Mouse (Mus musculus) forebrain, embryonic 16.5 days (tissue): ENCODE results near the gene Mesd. TPM values are rescaled to one million over a fixed set of nuclear protein-coding genes. Genes with fewer than 3 reads are reported as not detected.

Source experiments
- ATAC-seq: fragments of 200-750 bp; cut with Nextera tagmentation; 2 replicates; pipeline ENCODE4 v1.8.0; 2017; ENCODE audit warnings: mild to moderate bottlenecking, moderate library complexity
- H3K27ac ChIP-seq: fragments of 300-500 bp; sonication (generic); 2 replicates; pipeline ENCODE4 v1.5.1; 2014; ENCODE audit warnings: low read length, control low read depth
- H3K27me3 ChIP-seq: fragments of 300-500 bp; sonication (generic); replicated peaks from 2 replicates; pipeline ENCODE4 v1.6.1; 2014; ENCODE audit warnings: low read length; ENCODE audit not compliant: control insufficient read depth, insufficient read depth
- H3K36me3 ChIP-seq: fragments of 300-500 bp; sonication (generic); 2 replicates; pipeline ENCODE4 v1.6.1; 2014; ENCODE audit not compliant: control insufficient read depth, insufficient read depth
- H3K4me1 ChIP-seq: fragments of 300-500 bp; sonication (generic); replicated peaks from 2 replicates; pipeline ENCODE4 v1.6.1; 2014; ENCODE audit warnings: low read length; ENCODE audit not compliant: control insufficient read depth, insufficient read depth
- H3K4me2 ChIP-seq: fragments of 300-500 bp; sonication (generic); 2 replicates; pipeline ENCODE4 v1.6.1; 2014; ENCODE audit warnings: mild to moderate bottlenecking, low read length, control low read depth
- H3K4me3 ChIP-seq: fragments of 300-500 bp; sonication (generic); replicated peaks from 2 replicates; pipeline ENCODE4 v1.5.1; 2014; ENCODE audit warnings: mild to moderate bottlenecking, low read length, control low read depth
- H3K9ac ChIP-seq: fragments of 300-500 bp; sonication (generic); replicated peaks from 2 replicates; pipeline ENCODE4 v1.6.1; 2014; ENCODE audit warnings: low read depth, low read length, control low read depth
- H3K9me3 ChIP-seq: fragments of 300-500 bp; sonication (generic); 2 replicates; pipeline ENCODE4 v1.6.1; 2016; ENCODE audit warnings: low read length; ENCODE audit not compliant: control insufficient read depth
- WGBS: fragments of 180-500 bp; shearing (Covaris S2); extraction: QIAGEN DNeasy Blood & Tissue Kit; methylation state at CpG from one replicate; pipeline ENCODE4 v1.1.7; 2014; 5-methylcytosine and 5-hydroxymethylcytosine counted together
- polyA plus RNA-seq: library from polyadenylated mRNA; unstranded; fragments of >200 nt; fragmentation: Nextera tagmentation; extraction: Ambion mirVana; gene quantifications from 2 replicates; pipeline ENCODE4 v1.2.1, GENCODE M21; 2015

Gene Mesd
- 64.4 and 72.8 TPM in 2 replicates for polyA plus RNA-seq

- Histone ChIP-seq H3K4me2 (peak within 1 kb of the TSS; percentile 81), H3K27me3 (no peaks in the 10 kb centered on the region), H3K4me1 (peaks cover 39% of the 10 kb centered on the region), H3K36me3 (no peaks in the 10 kb centered on the region; the same call in 1 of the 2 replicates), H3K4me3 (peak within 1 kb of the TSS; percentile 58), H3K9ac (peak within 1 kb of the TSS; percentile 86), H3K27ac (peak within 1 kb of the TSS; percentile 92), H3K9me3 (0 out of 2 replicates have a peak, but pooled peaks cover 2% of the 10 kb centered on the region)
- ATAC-seq: peak; percentile 85
- under 1% methylated on average over 67 of the region's 69 CpGs for WGBS
Observed at GRCm38 (mm10) chr7:83884021-83884658, at the start of gene Mesd, which contains the start of gene Tlnrd1. Mesd (plus strand) TSS chr7:83884466. Tlnrd1 (minus strand) TSS chr7:83884305.

GRCm38 (mm10) chr7:83838525-83839224 lies 45.6 kb upstream of the Mesd start:
- 69% methylated on average over 5 of the region's 5 CpGs for WGBS
- no peaks in the 10 kb centered on the region for H3K27me3 ChIP-seq
- no peaks in the 10 kb centered on the region for H3K4me1 ChIP-seq
- ATAC-seq: no peak
- no peak overlapping the region for H3K4me2 ChIP-seq
- H3K4me3 ChIP-seq: no peak overlapping the region
- no peak overlapping the region for H3K27ac ChIP-seq
- no peak overlapping the region for H3K9ac ChIP-seq
- no peaks in the 10 kb centered on the region for H3K36me3 ChIP-seq
- H3K9me3 ChIP-seq: no peaks in the 10 kb centered on the region

- Histone ChIP-seq H3K36me3 (no peaks in the 10 kb centered on the region), H3K9ac (no peak overlapping the region), H3K4me3 (no peak overlapping the region), H3K27ac (no peak overlapping the region), H3K4me1 (no peaks in the 10 kb centered on the region), H3K9me3 (no peaks in the 10 kb centered on the region), H3K27me3 (no peaks in the 10 kb centered on the region), H3K4me2 (no peak overlapping the region)
- ATAC-seq: no peak
- 79% methylated on average over 2 of the region's 2 CpGs for WGBS
Observed at GRCm38 (mm10) chr7:83840076-83840475, 44.2 kb upstream of the Mesd start.

- H3K4me3 ChIP-seq: no peak overlapping the region
- WGBS: 53% methylated on average over 6 of the region's 6 CpGs
Observed at GRCm38 (mm10) chr7:83842486-83843259, 41.6 kb upstream of the Mesd start.

GRCm38 (mm10) chr7:83844807-83845206 lies 39.5 kb upstream of the Mesd start:
- WGBS: 91% methylated on average over 3 of the region's 3 CpGs
- no peak overlapping the region for H3K9ac ChIP-seq
- no peak overlapping the region for H3K4me3 ChIP-seq
- no peak for ATAC-seq
- H3K9me3 ChIP-seq: no peaks in the 10 kb centered on the region
- no peaks in the 10 kb centered on the region for H3K4me1 ChIP-seq
- no peak overlapping the region for H3K27ac ChIP-seq
- H3K4me2 ChIP-seq: no peak overlapping the region
- H3K27me3 ChIP-seq: no peaks in the 10 kb centered on the region
- no peaks in the 10 kb centered on the region for H3K36me3 ChIP-seq

More at GRCm38 (mm10) chr7:83842486-83843259, 41.6 kb upstream of the Mesd start:
- Histone ChIP-seq H3K27me3 (no peaks in the 10 kb centered on the region), H3K4me2 (no peak overlapping the region), H3K4me1 (no peaks in the 10 kb centered on the region), H3K9me3 (no peaks in the 10 kb centered on the region), H3K36me3 (no peaks in the 10 kb centered on the region), H3K9ac (no peak overlapping the region), H3K27ac (no peak overlapping the region)
- no peak for ATAC-seq

- no peaks in the 10 kb centered on the region for H3K4me1 ChIP-seq
- H3K4me3 ChIP-seq: no peak overlapping the region
- H3K36me3 ChIP-seq: no peaks in the 10 kb centered on the region
- no peaks in the 10 kb centered on the region for H3K27me3 ChIP-seq
- no peak overlapping the region for H3K27ac ChIP-seq
- no peak overlapping the region for H3K9ac ChIP-seq
- ATAC-seq: no peak
- 61% methylated on average over 5 of the region's 5 CpGs for WGBS
- no peaks in the 10 kb centered on the region for H3K9me3 ChIP-seq
- no peak overlapping the region for H3K4me2 ChIP-seq
Observed at GRCm38 (mm10) chr7:83847187-83848075, 36.8 kb upstream of the Mesd start.

- ATAC-seq: no peak
- Histone ChIP-seq H3K9me3 (no peaks in the 10 kb centered on the region), H3K27ac (no peak overlapping the region), H3K4me2 (no peak overlapping the region), H3K4me1 (no peaks in the 10 kb centered on the region), H3K27me3 (no peaks in the 10 kb centered on the region), H3K36me3 (no peaks in the 10 kb centered on the region), H3K9ac (no peak overlapping the region), H3K4me3 (no peak overlapping the region)
- 55% methylated on average over 5 of the region's 5 CpGs for WGBS
Observed at GRCm38 (mm10) chr7:83851569-83852380, 32.5 kb upstream of the Mesd start.
